Mouse (Mus musculus): ENCODE results near the gene Tmem198b. TPM values are rescaled to one million over a fixed set of nuclear protein-coding genes. Genes with fewer than 3 reads are reported as not detected.

Gene Tmem198b
- polyA plus RNA-seq, 1 experiment from 2014 or later = 18.4 TPM

DNA sequence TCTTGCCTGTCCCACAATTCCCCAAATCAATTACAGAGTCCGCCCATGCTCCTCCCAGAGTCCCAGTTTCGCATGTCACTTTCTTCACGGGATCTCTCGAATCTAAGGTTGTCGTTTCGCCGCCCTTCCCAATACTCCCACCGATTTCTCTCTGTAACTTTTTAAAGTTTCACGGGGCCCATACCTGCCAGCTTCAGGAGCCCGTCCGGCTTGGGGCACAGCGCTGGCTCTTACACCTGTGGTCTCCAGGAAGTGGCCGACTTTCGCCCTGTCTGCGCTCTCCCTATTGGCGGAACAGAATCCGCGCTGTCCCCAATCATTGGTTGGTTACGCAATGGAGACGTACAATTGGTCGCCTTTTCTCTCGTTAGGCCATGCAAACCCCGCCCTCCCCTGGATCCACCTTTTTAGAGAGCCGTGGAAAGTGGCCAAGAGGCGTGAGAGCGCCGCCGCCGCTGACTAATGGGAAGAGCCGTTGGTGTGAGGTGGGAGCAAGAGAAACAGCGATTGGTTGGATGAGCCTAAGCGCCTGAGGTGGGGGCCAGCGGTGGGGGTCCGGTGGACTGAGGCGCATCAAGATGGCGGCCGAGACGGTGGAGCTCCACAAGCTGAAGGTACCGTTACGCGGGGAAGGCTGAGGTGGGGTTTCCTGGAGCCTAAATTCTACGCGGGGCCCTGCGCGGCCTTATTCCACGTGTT lies 17.3 kb upstream of the Tmem198b start, which contains the start of gene Ormdl2:
Ormdl2 (minus strand) TSS at position 288 of the 699 bp plus-strand sequence.
- peak within 1 kb of the TSS; percentile 76 for H3K9ac ChIP-seq
- no peaks in the 10 kb centered on the region for H3K27me3 ChIP-seq
- H3K36me3 ChIP-seq (replicated peaks) = peaks cover 40% of the 10 kb centered on the region
- no peaks in the 10 kb centered on the region for H3K9me3 ChIP-seq
- peak within 1 kb of the TSS; percentile 11; the same call in 1 of the 2 replicates for H3K27ac ChIP-seq
- peak; percentile 100 for ATAC-seq (ENCODE audit: low FRiP score)
- H3K4me1 ChIP-seq = peaks cover 18% of the 10 kb centered on the region
- WGBS = under 1% methylated on average over 46 of the region's 46 CpGs
- H3K4me3 ChIP-seq (replicated peaks) = peak within 1 kb of the TSS; percentile 74
- H3K4me2 ChIP-seq = peak within 1 kb of the TSS; percentile 78

DNA sequence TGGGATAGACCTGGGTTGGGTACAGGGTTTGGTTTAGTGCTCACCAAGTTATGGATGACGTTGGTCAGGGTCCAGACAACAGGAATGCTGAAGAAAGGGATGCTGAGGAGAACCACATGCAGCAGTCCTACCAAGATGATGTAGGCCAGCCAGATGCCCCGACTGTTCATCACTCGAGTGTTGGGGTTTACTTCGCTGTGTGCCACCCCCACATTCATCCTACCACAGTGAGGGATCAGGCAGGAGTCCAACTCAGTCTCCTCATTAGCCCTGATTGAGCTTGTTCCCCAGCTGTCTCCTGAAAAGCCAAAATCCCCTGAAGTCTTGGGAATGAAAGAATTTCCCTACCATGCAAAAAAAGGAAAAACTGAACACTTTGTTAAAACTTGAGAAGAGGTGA lies 16.0 kb upstream of the Tmem198b start:
- H3K36me3 ChIP-seq (replicated peaks) = peaks cover 47% of the 10 kb centered on the region
- 91% methylated on average over 4 of the region's 4 CpGs for WGBS

DNA sequence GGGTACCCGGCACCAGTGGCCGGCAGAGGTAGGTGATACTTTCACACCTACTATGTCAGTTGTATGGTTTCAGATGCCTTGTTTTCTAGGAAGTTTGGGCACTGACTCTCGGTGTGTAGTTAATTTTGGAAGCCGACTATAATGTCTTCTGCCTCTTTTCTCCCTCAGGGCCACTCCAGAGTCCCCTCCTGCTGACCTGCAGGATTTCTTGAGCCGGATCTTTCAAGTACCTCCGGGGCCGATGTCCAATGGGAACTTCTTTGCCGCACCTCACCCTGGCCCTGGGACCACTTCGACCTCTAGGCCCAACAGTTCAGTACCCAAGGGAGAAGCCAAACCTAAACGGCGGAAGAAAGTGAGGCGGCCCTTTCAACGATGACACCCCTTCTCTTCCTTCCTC lies 12.9 kb upstream of the Tmem198b start, which contains the start of gene Sarnp:
Sarnp (plus strand) TSS at position 301 of the 400 bp plus-strand sequence.
- H3K36me3 ChIP-seq (replicated peaks) = peaks cover 65% of the 10 kb centered on the region
- no peak for ATAC-seq (ENCODE audit: low FRiP score)
- peaks cover 9% of the 10 kb centered on the region for H3K4me1 ChIP-seq

More for the DNA sequence above, 16.0 kb upstream of the Tmem198b start:
- Histone ChIP-seq H3K4me2 (no peak overlapping the region), H3K4me3 (replicated peaks) (no peak overlapping the region), H3K27me3 (no peaks in the 10 kb centered on the region), H3K9ac (no peak overlapping the region), H3K9me3 (no peaks in the 10 kb centered on the region), H3K4me1 (peaks cover 18% of the 10 kb centered on the region), H3K27ac (no peak overlapping the region)
- ATAC-seq (ENCODE audit: low FRiP score) = no peak

DNA sequence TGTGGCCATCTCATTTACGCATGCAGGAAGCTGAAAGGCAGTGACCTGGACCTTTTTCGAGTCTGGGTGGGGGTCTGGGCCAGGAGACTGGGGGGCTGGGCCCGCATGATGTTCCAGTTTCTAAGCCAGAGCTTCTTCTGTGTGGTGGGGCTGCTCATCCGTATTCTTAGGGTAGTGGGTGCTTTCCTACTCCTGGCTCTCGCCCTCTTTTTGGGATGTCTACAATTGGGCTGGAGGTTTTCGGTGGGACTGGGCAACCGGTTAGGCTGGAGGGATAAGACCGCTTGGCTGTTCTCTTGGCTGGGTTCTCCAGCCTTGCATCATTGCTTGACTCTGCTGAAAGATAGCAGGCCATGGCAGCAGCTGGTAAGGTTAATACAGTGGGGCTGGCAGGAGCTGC lies 2.8 kb upstream of the Tmem198b start:
- Histone ChIP-seq H3K4me3 (replicated peaks) (peak overlapping the region; percentile 69), H3K36me3 (replicated peaks) (peaks cover 26% of the 10 kb centered on the region), H3K9ac (peak overlapping the region; percentile 74), H3K27ac (no peak overlapping the region), H3K27me3 (no peaks in the 10 kb centered on the region), H3K9me3 (no peaks in the 10 kb centered on the region), H3K4me2 (peak overlapping the region; percentile 70), H3K4me1 (peaks cover 56% of the 10 kb centered on the region)
- no peak for ATAC-seq (ENCODE audit: low FRiP score)
- 94% methylated on average over 8 of the region's 8 CpGs for WGBS

More for the DNA sequence above, 12.9 kb upstream of the Tmem198b start, which contains the start of gene Sarnp:
- no peak within 1 kb of the TSS for H3K9ac ChIP-seq
- H3K27me3 ChIP-seq = no peaks in the 10 kb centered on the region
- no peaks in the 10 kb centered on the region for H3K9me3 ChIP-seq
- H3K27ac ChIP-seq = no peak within 1 kb of the TSS
- WGBS = 92% methylated on average over 13 of the region's 13 CpGs
- no peak within 1 kb of the TSS for H3K4me3 ChIP-seq (replicated peaks)
- no peak within 1 kb of the TSS for H3K4me2 ChIP-seq

DNA sequence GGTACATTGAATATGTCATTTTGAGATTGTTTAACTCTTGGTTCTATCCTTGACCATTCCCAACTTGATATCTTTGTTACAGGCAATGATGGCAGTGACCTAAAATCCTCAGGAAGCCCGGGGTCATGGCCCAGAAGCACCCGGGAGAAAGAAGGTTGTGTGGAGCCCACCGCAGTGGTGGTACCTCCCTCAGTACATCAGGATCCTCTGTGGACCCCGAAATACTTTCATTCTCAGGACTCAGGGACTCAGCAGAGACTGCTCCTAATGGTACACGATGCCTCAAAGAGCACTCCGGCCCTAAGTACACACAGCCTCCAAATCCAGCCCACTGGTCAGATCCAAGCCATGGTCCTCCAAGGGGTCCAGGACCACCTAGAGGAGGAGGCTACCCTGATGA lies 1.9 kb upstream of the Tmem198b start:
- H3K4me3 ChIP-seq (replicated peaks) = peak overlapping the region; percentile 69
- H3K36me3 ChIP-seq (replicated peaks) = peaks cover 36% of the 10 kb centered on the region
- peak overlapping the region; percentile 97 for H3K27ac ChIP-seq
- no peaks in the 10 kb centered on the region for H3K9me3 ChIP-seq
- ATAC-seq (ENCODE audit: low FRiP score) = no peak
- H3K4me1 ChIP-seq = peaks cover 56% of the 10 kb centered on the region
- WGBS = 70% methylated on average over 6 of the region's 6 CpGs
- no peaks in the 10 kb centered on the region for H3K27me3 ChIP-seq
- H3K4me2 ChIP-seq = peak overlapping the region; percentile 70
- H3K9ac ChIP-seq = peak overlapping the region; percentile 74

DNA sequence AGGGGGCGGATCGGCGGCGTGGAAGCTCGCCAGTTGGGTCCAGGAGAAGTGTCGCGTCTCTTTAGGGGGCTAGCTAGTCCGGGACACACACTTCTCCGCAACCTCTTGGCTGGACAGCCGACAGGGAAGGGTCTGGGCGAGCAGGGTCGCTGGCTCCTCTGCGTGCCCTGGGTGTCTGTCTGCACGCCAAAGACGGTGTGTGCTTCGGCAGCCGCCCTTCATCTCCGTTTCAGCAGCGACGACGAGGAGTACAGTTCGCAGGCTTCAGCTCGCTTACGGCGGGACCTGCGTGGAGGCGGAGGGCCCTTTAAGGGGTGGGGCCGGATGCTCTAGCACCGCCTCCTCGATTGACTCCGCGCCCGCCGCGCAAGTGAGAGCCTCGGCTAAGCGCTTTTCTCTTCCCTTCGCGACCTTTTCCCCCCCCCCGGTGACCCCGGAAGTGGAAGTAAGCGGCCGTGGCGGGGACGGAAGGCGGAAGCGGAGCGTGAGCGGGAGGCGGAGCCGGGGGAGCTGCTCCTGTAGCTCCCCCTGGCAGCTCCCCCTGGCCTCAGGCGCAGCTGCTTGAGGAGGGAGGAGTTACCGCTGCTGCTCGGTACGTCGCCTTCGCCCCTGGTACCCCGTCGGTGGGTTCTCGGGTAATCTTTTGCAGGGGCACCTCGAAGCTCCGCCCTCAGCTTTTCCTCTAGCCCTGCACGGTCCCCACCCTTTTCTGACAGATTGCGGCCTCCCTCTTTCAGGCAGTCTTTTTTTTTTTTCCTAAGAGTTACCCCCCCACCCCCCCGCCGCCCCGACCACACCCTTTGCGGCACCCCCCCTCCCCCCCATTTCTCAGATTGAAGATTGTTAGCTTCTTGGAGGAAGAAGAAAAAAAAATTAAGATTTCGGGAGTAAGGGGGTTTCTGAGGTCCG lies 1.2 kb upstream of the Tmem198b start:
- H3K4me1 ChIP-seq = peaks cover 56% of the 10 kb centered on the region
- H3K9ac ChIP-seq = peak overlapping the region; percentile 74
- H3K27ac ChIP-seq = peak overlapping the region; percentile 97
- H3K4me3 ChIP-seq (replicated peaks) = peak overlapping the region; percentile 69
- WGBS = under 1% methylated on average over 68 of the region's 70 CpGs
- H3K4me2 ChIP-seq = peak overlapping the region; percentile 70
- H3K27me3 ChIP-seq = no peaks in the 10 kb centered on the region
- no peaks in the 10 kb centered on the region for H3K9me3 ChIP-seq
- H3K36me3 ChIP-seq (replicated peaks) = peaks cover 43% of the 10 kb centered on the region
- ATAC-seq (ENCODE audit: low FRiP score) = peak; percentile 91

DNA sequence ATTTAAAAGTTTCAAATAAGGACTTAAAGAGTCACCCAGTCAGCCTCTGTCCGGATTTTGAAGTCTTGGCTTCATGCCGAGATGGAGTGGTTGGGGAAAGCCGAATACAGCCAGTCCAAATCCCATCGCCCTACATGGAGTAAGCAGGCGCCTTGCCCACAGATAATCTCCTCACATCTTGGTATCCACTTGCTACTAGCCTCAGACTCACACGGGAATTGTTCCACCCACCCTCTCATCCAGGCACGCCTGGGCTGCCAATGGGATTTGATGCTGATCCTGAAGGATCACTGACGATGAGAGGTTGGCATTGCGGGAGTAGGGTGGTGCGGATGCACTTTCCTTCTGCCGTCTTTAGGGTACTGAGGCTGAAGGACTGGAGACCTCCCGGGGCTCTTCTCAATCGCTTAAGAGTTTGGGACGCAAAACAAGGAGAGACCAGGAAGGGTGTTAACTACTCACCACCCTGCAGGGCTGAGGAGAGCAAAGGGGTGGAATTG lies 349 bp downstream of the Tmem198b start, which contains the start of gene Dnajc14:
Dnajc14 (plus strand) TSS at position 292 of the 500 bp plus-strand sequence.
- Histone ChIP-seq H3K4me2 (peak within 1 kb of the TSS; percentile 70), H3K27ac (peak within 1 kb of the TSS; percentile 97), H3K4me3 (replicated peaks) (peak within 1 kb of the TSS; percentile 69), H3K4me1 (peaks cover 46% of the 10 kb centered on the region), H3K36me3 (replicated peaks) (peaks cover 46% of the 10 kb centered on the region), H3K9ac (peak within 1 kb of the TSS; percentile 74), H3K9me3 (no peaks in the 10 kb centered on the region), H3K27me3 (no peaks in the 10 kb centered on the region)
- under 1% methylated on average over 14 of the region's 14 CpGs for WGBS
- peak; percentile 37 for ATAC-seq (ENCODE audit: low FRiP score)

DNA sequence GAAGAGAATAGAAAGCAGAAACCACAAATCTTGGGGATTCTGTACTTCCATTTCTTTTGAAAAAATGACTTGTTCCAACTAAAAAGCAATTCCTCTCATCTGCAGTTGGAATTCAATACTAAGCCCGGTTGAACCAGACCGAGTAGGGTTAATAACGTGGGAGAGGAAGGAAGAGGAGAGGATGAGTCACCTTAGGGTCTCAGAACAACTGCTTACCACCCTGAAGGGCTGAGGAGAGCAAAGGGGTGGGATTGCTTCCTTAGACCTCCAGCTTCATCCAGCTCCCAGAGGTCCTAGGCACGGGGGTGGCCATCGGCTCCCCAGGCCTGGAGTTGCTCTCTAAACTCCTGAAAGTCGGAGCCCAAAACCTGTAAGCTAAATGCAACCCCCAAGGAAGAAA lies 809 bp downstream of the Tmem198b start:
- ATAC-seq (ENCODE audit: low FRiP score) = no peak
- Histone ChIP-seq H3K4me2 (peak overlapping the region; percentile 70), H3K36me3 (replicated peaks) (peaks cover 41% of the 10 kb centered on the region), H3K4me3 (replicated peaks) (peak overlapping the region; percentile 69), H3K27me3 (no peaks in the 10 kb centered on the region), H3K9me3 (no peaks in the 10 kb centered on the region), H3K9ac (peak overlapping the region; percentile 74), H3K4me1 (peaks cover 42% of the 10 kb centered on the region), H3K27ac (peak overlapping the region; percentile 97)
- WGBS = 15% methylated on average over 6 of the region's 6 CpGs

DNA sequence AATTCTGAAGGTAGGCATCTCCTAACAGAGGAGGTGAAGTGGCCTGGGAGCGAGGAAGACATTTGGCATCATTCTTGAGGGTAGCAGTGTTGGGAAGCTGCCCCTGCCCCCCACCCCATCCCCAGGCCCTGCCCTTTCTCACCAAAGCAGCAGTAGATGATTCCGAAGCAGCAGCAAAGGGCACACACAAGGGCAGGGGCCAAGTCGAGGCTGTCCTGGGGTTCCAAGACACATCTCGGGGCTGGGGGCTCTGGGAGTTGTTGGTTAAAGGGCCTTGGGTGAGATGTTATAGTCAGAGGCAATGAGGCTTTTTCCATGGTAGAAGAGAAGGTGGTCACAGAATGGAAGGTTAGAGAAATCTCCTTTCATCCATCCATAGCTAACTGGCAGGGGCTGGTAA lies 1.2 kb downstream of the Tmem198b start:
- WGBS = 50% methylated on average over 4 of the region's 4 CpGs
- ATAC-seq (ENCODE audit: low FRiP score) = no peak
- Histone ChIP-seq H3K4me3 (replicated peaks) (peak overlapping the region; percentile 69), H3K27me3 (no peaks in the 10 kb centered on the region), H3K4me1 (peaks cover 38% of the 10 kb centered on the region), H3K27ac (no peak overlapping the region), H3K36me3 (replicated peaks) (peaks cover 37% of the 10 kb centered on the region), H3K9ac (peak overlapping the region; percentile 74), H3K4me2 (peak overlapping the region; percentile 70), H3K9me3 (no peaks in the 10 kb centered on the region)

DNA sequence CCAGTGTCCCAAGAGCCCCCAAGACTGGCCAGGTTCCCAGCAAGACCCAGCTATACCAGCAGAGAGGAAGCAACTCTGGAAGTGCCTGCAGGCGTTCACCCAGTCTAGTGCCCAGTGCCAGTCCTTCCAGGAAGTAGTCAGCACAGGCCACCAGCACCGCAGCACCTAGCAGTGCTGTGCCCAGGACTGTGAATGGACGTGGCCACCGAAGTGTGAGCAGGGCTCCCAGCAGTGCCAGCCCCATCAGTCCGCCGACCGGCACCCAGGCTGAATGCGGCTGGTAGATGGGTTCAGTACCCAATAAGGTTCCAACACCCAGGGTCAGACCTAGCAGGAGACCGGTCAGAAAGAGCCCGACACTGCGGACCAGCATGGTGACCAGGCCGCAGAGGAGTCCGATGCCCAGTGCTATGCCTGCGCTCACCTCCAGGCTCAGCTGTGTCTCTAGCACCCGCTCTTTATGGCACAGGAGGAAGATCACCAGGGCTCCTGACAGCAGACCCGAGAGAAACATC lies 2.1 kb downstream of the Tmem198b start:
- H3K27me3 ChIP-seq = no peaks in the 10 kb centered on the region
- no peak overlapping the region for H3K4me2 ChIP-seq
- H3K27ac ChIP-seq = no peak overlapping the region
- H3K9ac ChIP-seq = no peak overlapping the region
- no peaks in the 10 kb centered on the region for H3K9me3 ChIP-seq
- peaks cover 28% of the 10 kb centered on the region for H3K36me3 ChIP-seq (replicated peaks)
- 89% methylated on average over 16 of the region's 16 CpGs for WGBS
- no peak overlapping the region for H3K4me3 ChIP-seq (replicated peaks)
- H3K4me1 ChIP-seq = peaks cover 29% of the 10 kb centered on the region
- no peak for ATAC-seq (ENCODE audit: low FRiP score)

DNA sequence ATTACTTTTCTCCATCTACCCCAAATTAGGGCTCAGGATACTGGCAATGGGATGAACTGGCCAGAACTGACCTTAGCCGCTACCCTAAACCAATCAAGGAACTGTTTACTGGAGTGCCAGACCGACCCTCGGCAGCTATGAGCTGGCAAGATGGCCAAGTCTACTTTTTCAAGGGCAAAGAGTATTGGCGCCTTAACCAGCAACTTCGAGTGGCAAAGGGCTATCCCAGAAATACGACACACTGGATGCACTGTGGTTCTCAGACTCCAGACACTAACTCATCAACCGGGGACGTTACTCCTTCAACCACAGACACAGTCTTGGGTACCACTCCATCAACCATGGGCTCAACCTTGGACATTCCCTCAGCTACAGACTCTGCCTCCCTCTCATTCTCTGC lies 5.5 kb downstream of the Tmem198b start:
- H3K27ac ChIP-seq = no peak overlapping the region
- H3K9ac ChIP-seq = no peak overlapping the region
- ATAC-seq (ENCODE audit: low FRiP score) = no peak
- 95% methylated on average over 8 of the region's 8 CpGs for WGBS
- H3K9me3 ChIP-seq = no peaks in the 10 kb centered on the region
- H3K4me2 ChIP-seq = no peak overlapping the region
- H3K4me3 ChIP-seq (replicated peaks) = no peak overlapping the region
- no peaks in the 10 kb centered on the region for H3K27me3 ChIP-seq
- peaks cover 21% of the 10 kb centered on the region for H3K36me3 ChIP-seq (replicated peaks)
- peaks cover 14% of the 10 kb centered on the region for H3K4me1 ChIP-seq

DNA sequence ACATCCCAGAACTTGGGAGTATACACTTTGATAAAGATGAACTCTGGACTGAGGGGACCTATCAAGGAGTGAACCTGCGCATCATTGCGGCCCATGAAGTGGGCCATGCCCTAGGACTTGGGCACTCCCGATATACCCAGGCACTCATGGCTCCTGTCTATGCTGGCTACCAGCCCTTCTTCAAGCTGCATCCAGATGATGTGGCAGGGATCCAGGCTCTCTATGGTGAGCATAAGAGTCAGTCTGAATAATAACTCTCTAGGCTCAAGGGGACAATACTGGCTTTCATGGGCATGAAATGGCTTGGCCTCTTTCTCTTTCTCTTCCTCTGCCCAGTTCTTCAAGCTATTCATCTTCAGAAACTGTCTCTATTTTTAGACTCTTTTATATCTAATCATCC lies 8.6 kb downstream of the Tmem198b start:
- Histone ChIP-seq H3K36me3 (replicated peaks) (peaks cover 7% of the 10 kb centered on the region; the same call in 1 of the 2 replicates), H3K9me3 (no peaks in the 10 kb centered on the region), H3K4me1 (no peaks in the 10 kb centered on the region), H3K27ac (no peak overlapping the region), H3K4me2 (no peak overlapping the region), H3K4me3 (replicated peaks) (no peak overlapping the region), H3K9ac (no peak overlapping the region), H3K27me3 (no peaks in the 10 kb centered on the region)
- no peak for ATAC-seq (ENCODE audit: low FRiP score)
- WGBS = 98% methylated on average over 3 of the region's 3 CpGs
